35 mouse cellular contexts compared by ENCODE assay signal in genomic region chr1:182802891-182803290, GRCm38 (mm10). TPM values are rescaled to one million over a fixed set of nuclear protein-coding genes. Genes with fewer than 3 reads are reported as not detected.
"Had no signal": no experiment of that assay in that cellular context is flagged by ENCODE, and none has a peak within 500 bp of the region (broad histone marks: within the 10 kb centered on the region; RNA-seq: fewer than 3 reads in every experiment).

No protein-coding gene starts in this region.

- H3K36me3 ChIP-seq: forebrain, embryonic 15.5 days; heart, embryonic 13.5 days; heart, embryonic 15.5 days; hindbrain, embryonic 12.5 days; hindbrain, embryonic 15.5 days; limb, embryonic 13.5 days; limb, embryonic 15.5 days had no signal

- H3K27ac ChIP-seq: forebrain, embryonic 15.5 days; heart, adult 2 months; heart, embryonic 13.5 days; heart, embryonic 15.5 days; hindbrain, embryonic 12.5 days; hindbrain, embryonic 15.5 days; hindbrain, postnatal 0 days; limb, embryonic 13.5 days; limb, embryonic 15.5 days; liver, embryonic 14.5 days had no signal

- DNase-seq: forebrain, postnatal 0 days; gastrocnemius, postnatal 14 days; gastrocnemius, postnatal 36 days; heart, adult 11 months; heart, adult 2 months; heart, postnatal 14 days; heart, postnatal 36 days; kidney, adult 8-10 months; layer of hippocampus, adult 9-11 months; layer of hippocampus, postnatal 36 days; left cerebral cortex, postnatal 4 days; lung, adult 18-20 months had no signal

- H3K4me2 ChIP-seq: forebrain, embryonic 15.5 days; heart, embryonic 11.5 days; heart, embryonic 13.5 days; heart, embryonic 15.5 days; hindbrain, embryonic 12.5 days; hindbrain, embryonic 15.5 days; limb, embryonic 13.5 days; limb, embryonic 15.5 days; liver, embryonic 11.5 days had no signal

- H3K9ac ChIP-seq: forebrain, embryonic 15.5 days; forebrain, postnatal 0 days; heart, embryonic 13.5 days; heart, embryonic 15.5 days; hindbrain, embryonic 12.5 days; hindbrain, embryonic 15.5 days; limb, embryonic 13.5 days; limb, embryonic 15.5 days; liver, embryonic 14.5 days had no signal

- H3K4me3 ChIP-seq: forebrain, embryonic 15.5 days; heart, adult 2 months; heart, embryonic 13.5 days; heart, embryonic 15.5 days; hindbrain, embryonic 12.5 days; hindbrain, embryonic 15.5 days; limb, embryonic 13.5 days; limb, embryonic 15.5 days had no signal

- ATAC-seq: forebrain, embryonic 15.5 days; forebrain, postnatal 0 days; hindbrain, postnatal 0 days; intestine, embryonic 16.5 days had no signal

- H3K9me3 ChIP-seq: forebrain, embryonic 15.5 days; heart, embryonic 13.5 days; heart, embryonic 15.5 days; hindbrain, embryonic 12.5 days; hindbrain, embryonic 15.5 days; limb, embryonic 13.5 days; limb, embryonic 15.5 days had no signal

- H3K4me1 ChIP-seq: forebrain, embryonic 15.5 days; heart, embryonic 15.5 days; limb, embryonic 13.5 days; limb, embryonic 15.5 days had no signal

- H3K27me3 ChIP-seq: forebrain, embryonic 15.5 days; heart, embryonic 13.5 days; heart, embryonic 15.5 days; hindbrain, embryonic 12.5 days; hindbrain, embryonic 15.5 days; limb, embryonic 13.5 days; limb, embryonic 15.5 days had no signal

RNA-seq across cellular contexts. Expression of gene Ccdc185, which starts 53.9 kb away (rescaled TPM):
- total RNA-seq: forebrain, postnatal 0 days; gastrocnemius, adult 18-20 months; gastrocnemius, adult 8-10 months; gastrocnemius, postnatal 14 days; gastrocnemius, postnatal 36 days; heart, adult 2 months; heart, postnatal 14 days; heart, postnatal 36 days; hematopoietic stem cell, adult 5-6 weeks; hindbrain, postnatal 0 days; left cerebral cortex, postnatal 10 days; left cerebral cortex, postnatal 25 days; left cerebral cortex, postnatal 4 days had no signal
- polyA plus RNA-seq: forebrain, embryonic 15.5 days; forebrain, postnatal 0 days; heart, embryonic 11.5 days; heart, embryonic 13.5 days; heart, embryonic 15.5 days; heart, postnatal 0 days; hindbrain, embryonic 12.5 days; hindbrain, embryonic 15.5 days; hindbrain, postnatal 0 days; intestine, embryonic 14.5 days; kidney, embryonic 16.5 days; large intestine, adult 2 months; limb, embryonic 11.5 days; limb, embryonic 13.5 days; limb, embryonic 15.5 days; liver, embryonic 11.5 days; liver, embryonic 14.5 days; liver, embryonic 16.5 days had no signal
